Mouse (Mus musculus): ENCODE results near the gene Gm21698. TPM values are rescaled to one million over a fixed set of nuclear protein-coding genes. Genes with fewer than 3 reads are reported as not detected.
A peak's percentile ranks its signal among the peaks of the same experiment; 100 is the strongest.
"Not testable (repeated sequence)": the region's sequence is repeated elsewhere in the genome, so short reads cannot be mapped to it uniquely, and the experiment has no call there.

Gm21698 gene
- total RNA-seq (2021) (not detected), polyA plus RNA-seq (2012; rRNA removed) (not detected in 2 replicates)
- long read RNA-seq = 0 reads

- DNase-seq = not testable (repeated sequence)
Observed at GRCm38 (mm10) chr5:25988550-25988949, at the start of gene Gm21698. Gm21698 (minus strand) TSS chr5:25988650.

- not testable (repeated sequence) for DNase-seq
Observed at GRCm38 (mm10) chr5:26022816-26023215, 34.4 kb upstream of the Gm21698 start, which contains the start of gene Gm5862. Gm5862 (minus strand) TSS chr5:26022916.

GRCm38 (mm10) chr5:26007697-26008096, 19.2 kb upstream of the Gm21698 start:
- not testable (repeated sequence) for DNase-seq

- DNase-seq = peak; percentile 59
Observed at GRCm38 (mm10) chr5:26006937-26007695, 18.7 kb upstream of the Gm21698 start.

GRCm38 (mm10) chr5:26004698-26005097, 16.2 kb upstream of the Gm21698 start, which contains the start of gene Gm1979:
Gm1979 (minus strand) TSS chr5:26004798.
- DNase-seq = not testable (repeated sequence)

GRCm38 (mm10) chr5:25972563-25972962, 15.9 kb downstream of the Gm21698 start, which contains the start of gene Gm21680:
Gm21680 (minus strand) TSS chr5:25972663.
- DNase-seq = not testable (repeated sequence)

- not testable (repeated sequence) for DNase-seq
Observed at GRCm38 (mm10) chr5:25957050-25957449, 31.4 kb downstream of the Gm21698 start.

GRCm38 (mm10) chr5:25956611-25957010, 31.8 kb downstream of the Gm21698 start:
- peak; percentile 28 for DNase-seq

- not testable (repeated sequence) for DNase-seq
Observed at GRCm38 (mm10) chr5:25954317-25954716, 34.1 kb downstream of the Gm21698 start, which contains the start of gene Gm21671. Gm21671 (minus strand) TSS chr5:25954417.

GRCm38 (mm10) chr5:25945391-25945790, 43.1 kb downstream of the Gm21698 start:
- not testable (repeated sequence) for DNase-seq

GRCm38 (mm10) chr5:25942281-25942680, 46.2 kb downstream of the Gm21698 start, which contains the start of gene Gm21663:
Gm21663 (minus strand) TSS chr5:25942381.
- DNase-seq = not testable (repeated sequence)

Other genes with a start within 250 kb of the Gm21698 start
- gene Actr3b, start 228.7 kb downstream of the Gm21698 start, total RNA-seq (2021) = 1 to 10 TPM; 6.2 to 9.3 TPM
- 1.7 and 1.8 TPM in 2 replicates for gene Actr3b, start 228.7 kb downstream of the Gm21698 start, polyA plus RNA-seq (2012; rRNA removed)
- under 1 TPM in 1 of 2 experiments, not detected in 1; 0.17 TPM for gene Gm21663, start 46.3 kb downstream of the Gm21698 start, total RNA-seq (2021)
- gene Gm21663, start 46.3 kb downstream of the Gm21698 start, polyA plus RNA-seq (2012; rRNA removed) = not detected in 2 replicates
- gene Gm21671, start 34.2 kb downstream of the Gm21698 start, total RNA-seq (2021) = not detected
- gene Gm21671, start 34.2 kb downstream of the Gm21698 start, polyA plus RNA-seq (2012; rRNA removed) = not detected in 2 replicates
- not detected for gene Gm21680, start 16.0 kb downstream of the Gm21698 start, total RNA-seq (2021)
- gene Gm21680, start 16.0 kb downstream of the Gm21698 start, polyA plus RNA-seq (2012; rRNA removed) = not detected in 2 replicates
- gene Gm1979, start 16.1 kb upstream of the Gm21698 start, total RNA-seq (2021) = not detected
- gene Gm1979, start 16.1 kb upstream of the Gm21698 start, polyA plus RNA-seq (2012; rRNA removed) = not detected in 2 replicates
- not detected for gene Gm5862, start 34.3 kb upstream of the Gm21698 start, total RNA-seq (2021)
- not detected in 2 replicates for gene Gm5862, start 34.3 kb upstream of the Gm21698 start, polyA plus RNA-seq (2012; rRNA removed)
- not detected for gene Speer4a, start 50.9 kb upstream of the Gm21698 start, total RNA-seq (2021)
- not detected in 2 replicates for gene Speer4a, start 50.9 kb upstream of the Gm21698 start, polyA plus RNA-seq (2012; rRNA removed)
- gene Gm7347, start 69.9 kb upstream of the Gm21698 start, total RNA-seq (2021) = not detected
- gene Gm7347, start 69.9 kb upstream of the Gm21698 start, polyA plus RNA-seq (2012; rRNA removed) = not detected in 2 replicates
- gene Gm10471, start 100.6 kb upstream of the Gm21698 start, total RNA-seq (2021) = not detected
- gene Gm10471, start 100.6 kb upstream of the Gm21698 start, polyA plus RNA-seq (2012; rRNA removed) = not detected in 2 replicates
- gene 5031410I06Rik, start 116.7 kb upstream of the Gm21698 start, total RNA-seq (2021) = not detected
- gene 5031410I06Rik, start 116.7 kb upstream of the Gm21698 start, polyA plus RNA-seq (2012; rRNA removed) = not detected in 2 replicates
- not detected for gene Gm10220, start 132.8 kb upstream of the Gm21698 start, total RNA-seq (2021)
- not detected in 2 replicates for gene Gm10220, start 132.8 kb upstream of the Gm21698 start, polyA plus RNA-seq (2012; rRNA removed)